Mouse (Mus musculus) MEL (cell line): ENCODE data around the gene Madcam1. TPM values are rescaled to one million over a fixed set of nuclear protein-coding genes. Genes with fewer than 3 reads are reported as not detected.

Source experiments
- DNase-seq: peaks from one replicate; pipeline ENCODE4 v3.0.0; 2011; ENCODE audit warnings: low read depth, low spot score
- H3K27ac ChIP-seq: 2 replicates; pipeline ENCODE4 v1.5.1; 2012; ENCODE audit warnings: low read depth, mild to moderate bottlenecking, control low read depth, low read length, moderate library complexity; ENCODE audit not compliant: control insufficient read depth
- H3K27me3 ChIP-seq, 2 experiments: fragments of 150-350 bp in 1 of 2; sonication (generic) in 1 of 2; 2 replicates each; pipeline ENCODE4 v1.6.1; 2012; ENCODE audit warnings: low read length in 2 of 2, mild to moderate bottlenecking in 2 of 2, improper control_type of control experiment in 1 of 2, moderate library complexity in 1 of 2; ENCODE audit not compliant: insufficient read depth in 2 of 2, control insufficient read depth in 1 of 2
- H3K36me3 ChIP-seq, 2 experiments: 2 replicates each; pipeline ENCODE4 v1.6.1; 2012 to 2014; ENCODE audit warnings: low read length in 2 of 2, improper control_type of control experiment in 1 of 2, inconsistent platforms in 1 of 2, mild to moderate bottlenecking in 1 of 2; ENCODE audit not compliant: insufficient read depth in 2 of 2, control insufficient read depth in 1 of 2
- H3K4me1 ChIP-seq, 2 experiments: fragments of 150-350 bp in 1 of 2; sonication (generic) in 1 of 2; 2 replicates each; pipeline ENCODE4 v1.6.1; 2012; ENCODE audit warnings: low read length in 2 of 2, improper control_type of control experiment in 1 of 2, mild to moderate bottlenecking in 1 of 2; ENCODE audit not compliant: insufficient read depth in 2 of 2, control insufficient read depth in 1 of 2
- H3K4me3 ChIP-seq, 2 experiments: fragments of 150-350 bp in 1 of 2; sonication (generic) in 1 of 2; 2 replicates each; pipeline ENCODE4 v1.5.1; 2012; ENCODE audit warnings: low read depth in 2 of 2, low read length in 2 of 2, mild to moderate bottlenecking in 2 of 2, moderate library complexity in 2 of 2, control low read depth in 1 of 2, improper control_type of control experiment in 1 of 2; ENCODE audit not compliant: control insufficient read depth in 1 of 2, insufficient read depth in 1 of 2
- H3K79me2 ChIP-seq: 2 replicates; pipeline ENCODE4 v1.6.1; 2012; ENCODE audit warnings: mild to moderate bottlenecking, low read length, moderate library complexity; ENCODE audit not compliant: control insufficient read depth, poor library complexity, insufficient read depth
- H3K9ac ChIP-seq: 2 replicates; pipeline ENCODE4 v1.6.1; 2012; ENCODE audit warnings: low read depth, mild to moderate bottlenecking, control low read depth, low read length, moderate library complexity; ENCODE audit not compliant: control insufficient read depth, poor library complexity, severe bottlenecking
- H3K9me3 ChIP-seq: fragments of 150-350 bp; sonication (generic); replicated peaks from 2 replicates; pipeline ENCODE4 v1.6.1; 2012; ENCODE audit warnings: mild to moderate bottlenecking, low read length, improper control_type of control experiment, moderate library complexity; ENCODE audit not compliant: insufficient read depth
- BHLHE40 ChIP-seq: IDR thresholded peaks from 2 replicates; pipeline ENCODE4 v1.6.1; 2012; ENCODE audit warnings: low read depth, mild to moderate bottlenecking, inconsistent platforms, low read length, improper control_type of control experiment, borderline replicate concordance
- CTCF ChIP-seq, 3 experiments: IDR thresholded peaks in 2 of 3; conservative IDR thresholded peaks in 1 of 3; 2 replicates each; pipeline ENCODE4 v1.5.1; 2011 to 2012; ENCODE audit warnings: low read length in 3 of 3, low read depth in 2 of 3, mild to moderate bottlenecking in 2 of 3, improper control_type of control experiment in 1 of 3, inconsistent platforms in 1 of 3, mixed read lengths in 1 of 3, moderate library complexity in 1 of 3; ENCODE audit not compliant: control insufficient read depth in 1 of 3, insufficient read depth in 1 of 3, poor library complexity in 1 of 3, severe bottlenecking in 1 of 3
- ELF1 ChIP-seq: IDR thresholded peaks from 2 replicates; pipeline ENCODE4 v1.6.1; 2014; ENCODE audit warnings: low read depth, mild to moderate bottlenecking, inconsistent platforms, low read length, improper control_type of control experiment, moderate library complexity
- GATA1 ChIP-seq: IDR thresholded peaks from 2 replicates; pipeline ENCODE4 v1.6.1; 2011; ENCODE audit warnings: low read depth, low read length, improper control_type of control experiment
- HCFC1 ChIP-seq: IDR thresholded peaks from 2 replicates; pipeline ENCODE4 v1.6.1; 2012; ENCODE audit warnings: low read depth, mild to moderate bottlenecking, inconsistent platforms, low read length, improper control_type of control experiment, moderate library complexity
- JUND ChIP-seq: IDR thresholded peaks from 2 replicates; pipeline ENCODE4 v1.6.1; 2011; ENCODE audit warnings: low read depth, mild to moderate bottlenecking, improper control_type of control experiment, low read length
- KAT2A ChIP-seq: conservative IDR thresholded peaks from 2 replicates; pipeline ENCODE4 v1.6.1; 2012; ENCODE audit warnings: low read depth, low read length, improper control_type of control experiment, inconsistent platforms
- MAFK ChIP-seq: IDR thresholded peaks from 2 replicates; pipeline ENCODE4 v1.6.1; 2011; ENCODE audit warnings: low read depth, mild to moderate bottlenecking, low read length, improper control_type of control experiment, borderline replicate concordance
- MAX ChIP-seq: IDR thresholded peaks from 2 replicates; pipeline ENCODE4 v1.6.1; 2011; ENCODE audit warnings: low read length, improper control_type of control experiment
- MXI1 ChIP-seq: IDR thresholded peaks from 2 replicates; pipeline ENCODE4 v1.6.1; 2011; ENCODE audit warnings: mild to moderate bottlenecking, low read depth, low read length, improper control_type of control experiment
- POLR2A ChIP-seq, 2 experiments: IDR thresholded peaks; 2 replicates each; pipeline ENCODE4 v1.6.1; 2011 to 2012; ENCODE audit warnings: low read length in 2 of 2, mild to moderate bottlenecking in 2 of 2, control low read depth in 1 of 2, improper control_type of control experiment in 1 of 2, low read depth in 1 of 2, moderate library complexity in 1 of 2; ENCODE audit not compliant: control insufficient read depth in 1 of 2, insufficient read depth in 1 of 2, poor library complexity in 1 of 2
- POLR2AphosphoS2 ChIP-seq: IDR thresholded peaks from 2 replicates; pipeline ENCODE4 v1.6.1; 2011; ENCODE audit warnings: low read length, improper control_type of control experiment
- POLR2AphosphoS5 ChIP-seq: IDR thresholded peaks from 2 replicates; pipeline ENCODE4 v1.6.1; 2012; ENCODE audit warnings: low read depth, borderline replicate concordance, mild to moderate bottlenecking, inconsistent platforms, low read length, moderate library complexity, mixed read lengths
- SIN3A ChIP-seq: IDR thresholded peaks from 2 replicates; pipeline ENCODE4 v1.6.1; 2012; ENCODE audit warnings: low read length, improper control_type of control experiment, inconsistent platforms
- SMC3 ChIP-seq: IDR thresholded peaks from 2 replicates; pipeline ENCODE4 v1.6.1; 2011; ENCODE audit warnings: low read depth, low read length, improper control_type of control experiment
- TAL1 ChIP-seq: IDR thresholded peaks from 2 replicates; pipeline ENCODE4 v1.6.1; 2012; ENCODE audit warnings: mild to moderate bottlenecking, inconsistent platforms, low read length, moderate library complexity, mixed read lengths
- TBP ChIP-seq: IDR thresholded peaks from 2 replicates; pipeline ENCODE4 v1.8.0; 2011; ENCODE audit warnings: low read depth, low read length, improper control_type of control experiment
- TCF12 ChIP-seq: IDR thresholded peaks from 2 replicates; pipeline ENCODE4 v1.6.1; 2014; ENCODE audit warnings: low read depth, mild to moderate bottlenecking, inconsistent platforms, low read length, improper control_type of control experiment, moderate library complexity
- USF2 ChIP-seq, 2 experiments: IDR thresholded peaks; 2 replicates each; pipeline ENCODE4 v1.6.1; 2011 to 2012; ENCODE audit warnings: improper control_type of control experiment in 2 of 2, low read length in 2 of 2, borderline replicate concordance in 1 of 2, inconsistent platforms in 1 of 2, low read depth in 1 of 2, mild to moderate bottlenecking in 1 of 2; ENCODE audit not compliant: insufficient read depth in 1 of 2
- ZC3H11A ChIP-seq: IDR thresholded peaks from 2 replicates; pipeline ENCODE4 v1.6.1; 2012; ENCODE audit warnings: low read depth, mild to moderate bottlenecking, inconsistent platforms, low read length, improper control_type of control experiment
- ZMIZ1 ChIP-seq: IDR thresholded peaks from 2 replicates; pipeline ENCODE4 v1.6.1; 2012; ENCODE audit warnings: low read depth, mild to moderate bottlenecking, inconsistent platforms, low read length, improper control_type of control experiment, moderate library complexity
- ZNF384 ChIP-seq: IDR thresholded peaks from 2 replicates; pipeline ENCODE4 v1.6.1; 2012; ENCODE audit warnings: low read depth, mild to moderate bottlenecking, inconsistent platforms, low read length, improper control_type of control experiment
- polyA plus RNA-seq, 2 experiments: library from polyadenylated mRNA; stranded (reverse) in 1 of 2; unstranded in 1 of 2; fragments of >175 nt in 1 of 2; fragments of >200 nt in 1 of 2; gene quantifications; 2 replicates each; pipeline versions ENCODE4 v1.2.1 to v1.2.4; 2012; ENCODE audit warnings: low replicate concordance in 2 of 2, low read depth in 1 of 2; ENCODE audit not compliant: insufficient read length in 2 of 2, insufficient read depth in 1 of 2, missing spikeins in 1 of 2
- total RNA-seq: library from RNA; depleted of rRNA; stranded (reverse); fragments of 300-350 nt; gene quantifications from 2 replicates; pipeline ENCODE4 v1.2.3, GENCODE M21; 2012

Madcam1 gene
- total and polyA plus RNA-seq, 3 experiments, result not detected

- TF ChIP-seq MXI1, result no peak
Measured at GRCm38 (mm10) chr10:79708668-79709067, 44.3 kb downstream of the Madcam1 start (continued).

GRCm38 (mm10) chr10:79709307-79709706 is 44.9 kb downstream of the Madcam1 start:
- Histone ChIP-seq H3K36me3 (peaks cover 0 to 21% of the 10 kb centered on the region in 2 experiments; a peak in 2 of 4 replicates), H3K27me3 (no peaks in the 10 kb centered on the region), H3K9me3 (no peaks in the 10 kb centered on the region), H3K4me1 (peaks cover 9 to 25% of the 10 kb centered on the region in 2 experiments; a peak in 3 of 4 replicates), H3K4me3 (no peak overlapping the region), H3K27ac (no peak overlapping the region), H3K9ac (no peak overlapping the region), H3K79me2 (peaks cover 41% of the 10 kb centered on the region)
- DNase-seq, result no peak
- TF ChIP-seq KAT2A (no peak), TBP (no peak), ZC3H11A (no peak), POLR2AphosphoS2 (no peak), MAX (no peak), USF2 (IDR thresholded peaks at IDR 0.05; ENCODE audit: borderline replicate concordance in 1 of 2, insufficient read depth in 1 of 2, low read depth in 1 of 2, low read length in 2 of 2) (no peak), POLR2A (IDR thresholded peaks at IDR 0.05; ENCODE audit: control insufficient read depth in 1 of 2, insufficient read depth in 1 of 2, low read depth in 1 of 2, low read length in 2 of 2, poor library complexity in 1 of 2) (no peak)

- H3K4me3 ChIP-seq, result no peak overlapping the region
- DNase-seq, result peak; percentile 72
- H3K9me3 ChIP-seq, result no peaks in the 10 kb centered on the region
- H3K79me2 ChIP-seq, result peaks cover 13% of the 10 kb centered on the region
- no peak overlapping the region for H3K9ac ChIP-seq
- H3K27ac ChIP-seq, result no peak overlapping the region
- no peaks in the 10 kb centered on the region for H3K27me3 ChIP-seq
- H3K4me1 ChIP-seq, result peaks cover 0 to 9% of the 10 kb centered on the region in 2 experiments; a peak in 2 of 4 replicates
- peaks cover 0 to 6% of the 10 kb centered on the region in 2 experiments; a peak in 2 of 4 replicates for H3K36me3 ChIP-seq
- TF ChIP-seq CTCF (IDR thresholded peaks at IDR 0.05 in 2 of 3, conservative IDR thresholded peaks at IDR 0.05 in 1 of 3; ENCODE audit: control insufficient read depth in 1 of 3, insufficient read depth in 1 of 3, low read depth in 2 of 3, low read length in 3 of 3, poor library complexity in 1 of 3, severe bottlenecking in 1 of 3) (peak; percentile 22 to 64 (median 61); a peak in 5 of 6 replicates), POLR2AphosphoS5 (no peak)
Measured at GRCm38 (mm10) chr10:79712029-79712428, 47.7 kb downstream of the Madcam1 start.

- H3K36me3 ChIP-seq, result peaks cover 0 to 6% of the 10 kb centered on the region in 2 experiments; a peak in 2 of 4 replicates
- no peak overlapping the region for H3K9ac ChIP-seq
- H3K27me3 ChIP-seq, result no peaks in the 10 kb centered on the region
- no peak overlapping the region for H3K4me3 ChIP-seq
- peaks cover 0 to 9% of the 10 kb centered on the region in 2 experiments; a peak in 2 of 4 replicates for H3K4me1 ChIP-seq
- peaks cover 8% of the 10 kb centered on the region for H3K79me2 ChIP-seq
- 0 out of 2 replicates have a peak overlapping the region, but pooled peaks have one; percentile 22 for H3K27ac ChIP-seq
- no peaks in the 10 kb centered on the region for H3K9me3 ChIP-seq
- DNase-seq, result peak; percentile 93
- TF ChIP-seq SIN3A (no peak; the same call in 1 of the 2 replicates), USF2 (IDR thresholded peaks at IDR 0.05; ENCODE audit: borderline replicate concordance in 1 of 2, insufficient read depth in 1 of 2, low read depth in 1 of 2, low read length in 2 of 2) (no peak), TCF12 (peak; percentile 86), BHLHE40 (peak; percentile 52; the same call in 1 of the 2 replicates), MAFK (no peak), HCFC1 (peak; percentile 61; the same call in 1 of the 2 replicates), ELF1 (no peak), CTCF (IDR thresholded peaks at IDR 0.05 in 2 of 3, conservative IDR thresholded peaks at IDR 0.05 in 1 of 3; ENCODE audit: control insufficient read depth in 1 of 3, insufficient read depth in 1 of 3, low read depth in 2 of 3, low read length in 3 of 3, poor library complexity in 1 of 3, severe bottlenecking in 1 of 3) (peak; percentile 75 to 94 (median 84)), JUND (no peak), TAL1 (peak; percentile 97), GATA1 (peak; percentile 82), ZNF384 (no peak), ZMIZ1 (peak; percentile 77), POLR2A (IDR thresholded peaks at IDR 0.05; ENCODE audit: control insufficient read depth in 1 of 2, insufficient read depth in 1 of 2, low read depth in 1 of 2, low read length in 2 of 2, poor library complexity in 1 of 2) (peak in 1 of 2 experiments; percentile 42; a peak in 2 of 4 replicates), POLR2AphosphoS5 (0 out of 2 replicates have a peak, but pooled peaks have one; percentile 20), SMC3 (peak; percentile 41)
Measured at GRCm38 (mm10) chr10:79712499-79713126, 48.3 kb downstream of the Madcam1 start.
